Mouse (Mus musculus) spleen, adult 2 months (tissue): ENCODE measurements around the gene Dao.

ENCODE experiments used
- CTCF ChIP-seq: fragments of 200-500 bp; IDR thresholded peaks from 2 replicates; pipeline ENCODE4 v1.5.1; 2011; ENCODE audit warnings: mild to moderate bottlenecking, inconsistent platforms; ENCODE audit not compliant: insufficient read depth, insufficient read length, insufficient replicate concordance; ENCODE audit errors: extremely low read depth
- POLR2A ChIP-seq: fragments of 200-500 bp; IDR thresholded peaks from 2 replicates; pipeline ENCODE4 v1.6.1; 2011; ENCODE audit warnings: low read depth, low read length, inconsistent platforms

DNA sequence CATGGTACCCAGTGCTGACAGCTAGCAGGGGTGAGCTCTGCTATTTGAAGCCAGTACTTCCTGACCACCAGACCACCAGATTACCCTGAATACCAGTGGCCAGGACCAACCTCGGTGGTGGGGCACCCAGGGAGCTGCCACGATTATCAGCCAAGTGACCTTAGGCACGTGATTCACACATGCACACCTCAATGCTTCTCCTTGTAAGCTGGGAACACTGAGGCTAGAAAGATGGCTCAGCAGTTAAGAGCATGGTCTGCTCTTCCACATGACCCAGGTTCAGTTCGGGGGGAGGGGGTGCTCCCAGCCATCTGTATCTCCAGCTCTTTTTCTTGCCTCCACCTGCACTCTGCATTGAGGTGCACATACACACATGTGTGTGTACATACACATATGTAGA, 5.5 kb downstream of the Dao start:
- TF ChIP-seq POLR2A, result no peak
- no peak for TF ChIP-seq CTCF
